Mouse (Mus musculus): ENCODE results near the gene Fyttd1.

The Fyttd1 gene

DNA sequence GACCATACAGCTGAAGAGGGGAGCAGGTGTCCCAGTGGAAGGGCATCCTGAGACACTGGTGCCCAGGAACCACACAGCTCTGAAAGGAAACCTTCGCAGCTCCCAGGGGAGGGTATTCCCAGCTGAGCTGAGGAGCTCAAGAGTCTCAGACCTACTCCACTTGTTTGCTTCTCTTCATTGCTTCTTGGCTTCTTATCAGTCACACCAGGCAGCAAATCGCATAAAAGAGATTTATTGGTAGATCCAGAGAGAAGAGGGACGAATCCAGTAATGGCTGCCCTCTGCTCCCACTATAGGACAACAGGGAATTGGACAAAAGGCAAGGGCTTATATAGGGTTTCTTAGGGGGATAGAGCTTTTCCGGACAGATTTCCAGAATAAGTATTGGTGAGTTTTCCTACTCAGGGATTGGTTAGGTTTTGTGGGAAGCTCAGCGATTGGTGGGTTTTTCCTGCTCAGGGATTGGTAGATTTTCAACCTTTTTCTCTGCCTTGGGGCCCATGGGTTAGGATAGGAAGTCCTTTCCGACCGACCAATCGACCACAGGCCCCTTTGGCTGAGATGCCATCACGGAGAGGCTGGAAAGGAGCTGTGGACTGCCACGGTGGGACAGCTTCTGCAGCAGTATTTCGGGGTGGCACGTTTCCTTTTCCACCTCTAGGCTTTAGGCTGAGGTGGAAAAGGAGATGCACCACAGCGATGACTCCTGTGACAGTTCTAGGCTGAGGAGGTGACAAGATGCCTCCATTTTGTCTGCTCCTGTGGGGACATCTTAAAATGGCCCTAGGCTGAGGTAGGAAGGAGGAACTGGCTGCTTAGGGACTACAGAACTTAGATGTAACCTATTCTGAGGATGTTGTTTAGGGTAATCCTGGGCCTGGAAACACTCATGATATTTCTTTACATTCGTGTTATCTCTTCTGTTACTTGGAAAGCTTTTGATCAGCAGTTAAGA, 1.9 kb downstream of the Fyttd1 start:
- WGBS, result 79% methylated on average over 14 of the region's 14 CpGs

- WGBS, result 82% methylated on average over 7 of the region's 7 CpGs
Observed at GRCm38 (mm10) chr16:32881538-32881937, 4.2 kb downstream of the Fyttd1 start.

GRCm38 (mm10) chr16:32887996-32888395, 10.7 kb downstream of the Fyttd1 start:
- 88% methylated on average over 7 of the region's 7 CpGs for WGBS

GRCm38 (mm10) chr16:32889881-32890280, 12.6 kb downstream of the Fyttd1 start:
- WGBS, result 57% methylated on average over 2 of the region's 2 CpGs

GRCm38 (mm10) chr16:32901360-32902050, 24.2 kb downstream of the Fyttd1 start:
- 71% methylated on average over 2 of the region's 2 CpGs for WGBS

DNA sequence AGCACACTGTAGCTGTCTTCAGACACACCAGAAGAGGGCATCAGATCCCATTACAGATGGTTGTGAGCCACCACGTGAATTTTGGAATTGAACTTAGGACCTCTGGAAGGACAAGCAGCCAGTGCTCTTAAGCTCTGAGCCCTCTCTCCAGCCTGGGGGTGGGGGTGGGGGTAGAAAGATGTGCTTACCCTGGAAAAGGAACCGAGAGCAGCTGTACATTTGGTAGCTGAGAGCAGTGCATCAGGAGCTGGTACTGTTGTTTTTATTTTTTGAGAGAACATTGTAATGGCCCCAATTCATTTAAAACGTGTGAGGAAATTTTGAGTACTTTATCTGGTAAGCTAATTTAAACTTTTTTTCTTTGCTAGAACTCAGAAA, 24.7 kb downstream of the Fyttd1 start:
- 39% methylated on average over 3 of the region's 3 CpGs for WGBS

DNA sequence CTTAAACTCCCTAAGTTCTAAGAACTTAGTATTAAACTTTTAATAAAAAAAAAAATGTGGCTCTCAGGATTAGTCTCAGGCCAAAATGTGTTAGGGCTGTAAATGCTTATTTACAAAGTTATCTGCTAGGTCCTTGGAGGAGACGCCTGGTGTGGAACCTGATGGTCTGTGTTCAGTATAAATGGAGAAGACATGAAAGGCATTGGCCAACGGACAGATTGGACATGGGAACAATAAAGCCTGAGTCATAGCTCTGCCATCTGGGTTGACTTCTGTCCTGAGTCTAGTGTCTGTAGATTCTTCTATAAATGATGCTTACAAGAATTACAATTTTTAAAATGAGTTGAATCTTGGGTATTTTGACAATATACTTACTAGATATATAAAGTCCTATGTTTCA, 28.9 kb downstream of the Fyttd1 start:
- WGBS, result 65% methylated on average over 2 of the region's 2 CpGs

DNA sequence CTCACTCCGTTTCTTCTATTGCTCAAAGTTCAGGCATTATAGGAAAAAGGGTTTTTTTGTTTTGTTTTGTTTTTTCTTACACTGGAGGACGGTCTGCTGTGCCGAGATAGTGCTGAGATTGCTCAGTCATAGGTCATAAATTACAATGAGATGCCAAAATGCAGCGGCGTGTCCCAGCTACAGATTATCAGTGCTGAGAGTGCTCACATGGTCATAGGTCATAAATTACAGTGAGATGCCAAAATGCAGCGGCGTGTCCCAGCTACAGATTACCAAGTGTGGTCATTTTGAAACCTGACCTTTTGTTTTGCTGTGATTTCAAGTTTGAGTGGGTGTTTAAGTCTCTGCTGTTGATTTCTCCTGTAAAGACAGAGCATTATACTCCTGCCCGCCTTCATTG, 29.4 kb downstream of the Fyttd1 start:
- WGBS, result 89% methylated on average over 8 of the region's 8 CpGs

DNA sequence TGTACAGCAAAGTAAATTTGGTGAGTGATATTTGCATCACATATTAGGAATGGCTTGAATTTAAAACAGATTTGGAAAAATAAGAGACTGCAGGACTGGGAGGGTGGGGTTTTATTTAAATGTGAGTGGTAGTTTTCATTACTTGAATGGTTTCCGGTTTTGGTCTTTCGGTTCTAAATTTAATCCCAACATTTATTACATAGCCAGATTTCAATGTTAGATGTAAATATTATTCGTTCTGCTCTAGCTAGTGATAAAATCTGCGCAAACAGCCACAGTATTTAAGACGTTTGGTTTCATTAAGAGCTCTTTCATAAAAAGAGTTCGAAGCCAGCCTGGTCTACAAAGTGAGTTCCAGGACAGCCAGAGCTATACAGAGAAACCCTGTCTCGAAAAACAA, 35.9 kb downstream of the Fyttd1 start:
- WGBS, result 53% methylated on average over 7 of the region's 7 CpGs

DNA sequence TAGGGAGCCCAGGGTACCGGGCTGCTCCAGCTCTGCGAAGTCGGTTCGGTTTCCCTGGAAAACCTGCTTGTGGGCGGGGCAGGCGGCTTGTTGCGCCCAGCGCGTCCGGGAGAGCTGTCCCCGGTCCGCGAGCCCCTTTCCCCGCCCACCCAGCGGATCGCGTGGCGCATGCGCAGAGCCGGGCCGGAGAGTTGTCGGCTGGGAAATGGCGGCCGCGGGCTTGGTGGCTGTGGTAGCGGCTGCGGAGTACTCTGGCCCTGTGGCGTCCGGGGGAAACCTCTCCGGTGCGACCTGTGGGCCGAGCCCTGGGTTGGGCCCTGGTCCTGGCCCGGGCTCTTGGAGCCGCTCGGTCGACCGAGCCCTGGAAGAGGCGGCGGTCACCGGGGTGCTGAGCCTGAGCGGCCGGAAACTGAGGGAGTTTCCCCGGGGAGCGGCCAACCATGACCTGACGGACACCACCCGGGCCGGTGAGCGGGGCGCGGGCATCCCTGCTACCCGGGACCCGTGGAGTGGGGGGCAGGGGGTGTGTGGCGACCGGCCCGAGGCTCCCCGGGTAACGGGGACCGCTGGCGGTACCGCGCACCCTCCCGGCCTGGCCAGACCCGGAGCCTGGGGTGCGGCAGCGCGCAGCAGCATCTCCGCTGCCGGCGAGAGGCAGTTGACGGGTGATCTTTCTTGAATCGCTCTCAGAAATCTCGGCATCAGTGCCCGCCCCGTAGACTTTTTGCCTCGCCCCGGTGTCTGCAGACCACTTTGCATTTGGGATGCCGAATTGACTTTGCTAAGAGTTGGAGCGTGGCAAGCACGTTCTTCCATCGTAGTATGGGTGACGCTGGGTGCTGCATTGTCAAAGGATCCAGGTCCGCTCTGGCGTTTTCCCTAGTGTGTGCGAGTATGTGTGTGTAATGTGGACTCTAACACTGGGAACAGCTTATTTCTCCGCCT, 36.9 kb downstream of the Fyttd1 start, which contains the start of gene Lrch3:
TSS of gene Lrch3 (plus strand) at position 164 of the 945 bp plus-strand sequence.
- WGBS, result under 1% methylated on average over 83 of the region's 85 CpGs

DNA sequence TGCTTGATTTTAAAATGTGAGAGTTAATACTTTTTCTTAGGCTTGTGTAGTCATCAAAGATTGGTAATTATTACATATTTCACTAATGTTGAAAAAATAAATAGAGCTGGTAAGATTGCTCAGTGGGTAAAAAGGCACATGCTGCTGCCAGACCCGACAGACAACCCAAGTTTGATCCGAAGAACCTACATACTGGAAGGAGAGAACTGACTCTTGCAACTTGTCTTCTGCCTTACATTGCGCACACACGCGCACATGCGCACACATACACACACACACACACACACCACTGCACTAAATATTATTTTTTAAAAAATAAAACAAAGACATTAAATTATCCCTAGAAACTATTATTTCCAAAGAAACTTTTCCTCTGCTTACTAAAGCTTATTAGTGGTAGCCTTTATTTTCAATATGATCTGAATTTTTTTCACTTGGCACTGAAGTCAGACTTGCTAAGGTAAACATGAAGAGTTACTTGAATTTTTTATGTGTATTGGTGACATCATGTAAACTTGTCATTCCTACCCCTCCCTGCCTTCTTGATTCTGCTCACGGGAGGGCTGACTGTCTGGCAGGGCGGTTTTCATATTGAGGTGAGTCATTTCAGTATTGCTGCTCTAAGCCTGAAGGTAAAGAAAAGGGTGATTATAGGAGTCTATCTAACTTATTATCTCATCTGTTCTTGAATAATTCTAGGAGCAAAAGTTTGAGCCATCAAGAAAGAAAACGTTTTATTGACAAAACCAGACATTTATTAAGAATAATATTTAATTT, 38.2 kb downstream of the Fyttd1 start:
- 66% methylated on average over 9 of the region's 9 CpGs for WGBS

- 64% methylated on average over 9 of the region's 9 CpGs for WGBS
Observed at GRCm38 (mm10) chr16:32926629-32927028, 49.3 kb downstream of the Fyttd1 start.

- WGBS, result 53% methylated on average over 8 of the region's 8 CpGs
Observed at GRCm38 (mm10) chr16:32927044-32927443, 49.7 kb downstream of the Fyttd1 start.

- WGBS, result 84% methylated on average over 2 of the region's 2 CpGs
Observed at GRCm38 (mm10) chr16:32929918-32930317, 52.6 kb downstream of the Fyttd1 start.

DNA sequence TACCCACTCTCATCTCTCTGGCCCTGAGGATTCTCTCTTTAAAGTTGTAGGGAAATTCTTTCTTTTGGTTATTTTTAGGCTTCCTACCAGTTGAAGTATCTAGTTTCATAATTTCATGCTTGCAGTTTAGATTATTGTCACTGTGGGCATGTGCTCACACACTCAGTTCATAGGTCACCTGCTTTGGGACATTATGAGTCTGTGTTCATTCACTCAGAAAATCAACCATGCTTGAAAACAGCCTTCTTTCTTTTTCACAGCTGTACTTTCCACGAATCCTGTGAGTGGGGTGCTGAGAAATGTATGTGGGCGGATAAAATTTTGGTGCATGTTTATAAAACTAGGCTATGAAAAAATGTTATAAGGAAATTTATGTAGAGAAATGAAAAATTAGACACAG, 57.2 kb downstream of the Fyttd1 start:
- WGBS, result 46% methylated on average over 2 of the region's 2 CpGs

DNA sequence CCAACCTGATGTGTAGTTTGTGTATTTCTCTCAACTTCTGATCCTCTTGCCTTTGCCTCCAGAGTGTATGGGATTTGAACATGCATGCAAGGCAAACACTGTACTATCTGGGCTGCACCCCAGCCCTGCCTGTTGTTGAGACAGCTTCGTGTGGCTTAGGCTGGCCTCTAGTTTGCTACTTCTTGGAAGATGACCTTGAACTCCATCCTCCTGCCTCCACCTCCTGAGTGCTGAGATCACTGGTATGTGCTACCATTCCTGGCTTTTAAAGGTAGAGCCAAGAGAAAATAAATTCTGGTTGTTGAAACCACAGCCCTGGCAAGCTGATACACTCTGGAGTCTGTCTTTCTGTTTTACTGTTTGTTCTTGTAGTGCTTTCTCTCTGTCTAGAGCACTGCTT, 57.8 kb downstream of the Fyttd1 start:
- 52% methylated on average over 1 of the region's 1 CpGs for WGBS

GRCm38 (mm10) chr16:32937358-32937757, 60.1 kb downstream of the Fyttd1 start:
- 46% methylated on average over 2 of the region's 2 CpGs for WGBS

DNA sequence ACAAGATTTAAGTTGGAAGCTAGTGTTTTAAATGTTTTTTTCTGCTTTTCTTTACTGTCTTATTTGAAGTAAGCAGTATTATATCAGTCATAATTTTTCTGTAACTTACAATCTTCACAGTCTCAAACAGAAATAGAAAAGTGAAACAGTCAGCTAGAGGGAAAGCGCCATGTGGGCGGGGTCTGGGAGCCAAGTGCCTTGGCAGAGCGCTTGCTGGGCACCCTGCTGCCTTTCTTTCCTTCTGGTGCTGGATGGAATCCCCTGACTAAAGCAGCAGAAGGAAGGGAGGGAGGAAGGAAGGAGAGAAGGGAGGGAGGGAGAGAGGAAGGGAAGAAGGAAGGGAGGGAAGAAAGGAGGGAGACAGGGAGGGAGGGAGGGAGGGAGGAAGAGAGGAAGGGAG, 62.0 kb downstream of the Fyttd1 start:
- 19% methylated on average over 3 of the region's 3 CpGs for WGBS

GRCm38 (mm10) chr16:32939716-32940115, 62.4 kb downstream of the Fyttd1 start:
- WGBS, result 73% methylated on average over 4 of the region's 4 CpGs

DNA sequence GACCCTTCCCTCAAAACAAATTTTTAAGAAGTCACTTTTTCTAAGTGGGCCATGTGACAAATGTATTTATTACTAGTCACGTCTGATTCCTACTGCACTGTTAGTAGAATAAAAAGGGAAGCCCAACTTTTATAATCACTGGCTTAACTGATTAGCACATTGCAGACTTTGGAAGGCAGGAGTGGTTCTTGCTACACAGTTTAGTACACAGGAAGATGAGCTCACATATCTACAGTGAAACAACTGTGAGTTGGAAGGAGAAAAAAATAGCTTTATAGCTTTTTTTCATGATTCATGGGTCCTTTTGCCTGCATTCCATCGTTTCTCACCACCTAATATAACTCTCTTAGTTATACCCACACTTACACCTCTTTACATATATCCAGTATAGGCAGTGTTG, 63.9 kb downstream of the Fyttd1 start:
- 59% methylated on average over 2 of the region's 2 CpGs for WGBS

GRCm38 (mm10) chr16:32942694-32943093, 65.4 kb downstream of the Fyttd1 start:
- 68% methylated on average over 5 of the region's 5 CpGs for WGBS

Measured in cerebral cortex, adult 2 months (tissue).